Mouse (Mus musculus): Measurements from ENCODE around the gene Atxn10. TPM values are rescaled to one million over a fixed set of nuclear protein-coding genes. Genes with fewer than 3 reads are reported as not detected.

Atxn10 gene
- total RNA-seq, 2 experiments from 2014 or later = 290 to 297 TPM

- DNase-seq (ENCODE audit: low spot score in 2 of 2) = no peak
- no peak overlapping the region for H3K27ac ChIP-seq
Measured at GRCm38 (mm10) chr15:85424197-85424596, 88.2 kb downstream of the Atxn10 start.

GRCm38 (mm10) chr15:85428140-85428539 is 92.1 kb downstream of the Atxn10 start:
- DNase-seq (ENCODE audit: low spot score in 2 of 2) = peak in 1 of 2 experiments; percentile 21
- H3K27ac ChIP-seq = no peak overlapping the region
- no peak for TF ChIP-seq CTCF (conservative IDR thresholded peaks at IDR 0.05)
- no peak overlapping the region for H3K4me3 ChIP-seq

More at GRCm38 (mm10) chr15:85424197-85424596, 88.2 kb downstream of the Atxn10 start:
- TF ChIP-seq CTCF (conservative IDR thresholded peaks at IDR 0.05) = no peak
- H3K4me3 ChIP-seq = no peak overlapping the region

DNA sequence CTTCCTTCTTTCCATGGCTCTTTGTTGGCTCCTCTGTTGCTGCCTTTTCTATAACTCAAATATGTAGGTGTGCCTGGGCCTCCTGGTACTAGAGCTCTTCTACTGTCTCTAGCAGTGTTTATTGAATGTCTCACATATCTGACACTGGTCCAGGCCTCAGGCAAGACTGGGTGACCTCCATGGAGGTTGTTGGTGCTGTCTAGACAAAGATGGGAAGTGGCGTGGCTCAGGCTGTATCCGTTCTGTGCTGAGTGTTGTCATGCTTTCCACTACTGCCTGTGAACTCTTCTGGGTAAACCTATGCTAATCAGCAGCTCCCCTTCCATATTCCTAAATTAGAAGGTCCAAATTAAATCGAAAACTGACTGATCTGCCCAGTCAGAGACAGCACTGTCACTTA is 106.5 kb downstream of the Atxn10 start:
- Histone ChIP-seq H3K4me3 (no peak overlapping the region), H3K27ac (no peak overlapping the region)
- no peak for DNase-seq (ENCODE audit: low spot score in 2 of 2)
- no peak for TF ChIP-seq CTCF (conservative IDR thresholded peaks at IDR 0.05)

GRCm38 (mm10) chr15:85446652-85447051 is 110.6 kb downstream of the Atxn10 start:
- DNase-seq (ENCODE audit: low spot score in 2 of 2) = no peak
- Histone ChIP-seq H3K4me3 (no peak overlapping the region), H3K27ac (no peak overlapping the region)
- no peak for TF ChIP-seq CTCF (conservative IDR thresholded peaks at IDR 0.05)

GRCm38 (mm10) chr15:85456891-85457290 is 120.8 kb downstream of the Atxn10 start:
- Histone ChIP-seq H3K27ac (peak overlapping the region; percentile 36), H3K4me3 (no peak overlapping the region)
- DNase-seq (ENCODE audit: low spot score in 2 of 2) = no peak
- no peak for TF ChIP-seq CTCF (conservative IDR thresholded peaks at IDR 0.05)

DNA sequence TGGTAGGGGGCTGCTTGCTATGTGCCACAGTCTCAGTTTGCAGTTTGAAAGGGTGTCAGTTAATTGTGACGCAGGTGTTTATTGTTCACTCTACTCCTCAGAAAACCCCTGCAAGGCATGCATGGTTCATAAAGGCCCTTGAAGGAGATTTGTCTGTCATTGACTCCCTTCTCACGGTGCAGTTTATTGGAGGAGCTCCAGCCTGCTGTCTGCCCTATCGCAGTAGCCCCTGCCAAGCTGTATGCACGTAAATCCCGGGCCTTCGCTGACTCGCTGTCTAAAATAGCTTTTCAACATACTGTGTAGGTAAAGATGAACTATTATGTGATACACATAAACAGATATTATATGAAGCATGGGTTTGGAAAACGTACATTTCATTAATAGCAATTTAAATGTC is 121.8 kb downstream of the Atxn10 start:
- H3K4me3 ChIP-seq = no peak overlapping the region
- no peak for TF ChIP-seq CTCF (conservative IDR thresholded peaks at IDR 0.05)
- no peak for DNase-seq (ENCODE audit: low spot score in 2 of 2)
- H3K27ac ChIP-seq = peak overlapping the region; percentile 63

DNA sequence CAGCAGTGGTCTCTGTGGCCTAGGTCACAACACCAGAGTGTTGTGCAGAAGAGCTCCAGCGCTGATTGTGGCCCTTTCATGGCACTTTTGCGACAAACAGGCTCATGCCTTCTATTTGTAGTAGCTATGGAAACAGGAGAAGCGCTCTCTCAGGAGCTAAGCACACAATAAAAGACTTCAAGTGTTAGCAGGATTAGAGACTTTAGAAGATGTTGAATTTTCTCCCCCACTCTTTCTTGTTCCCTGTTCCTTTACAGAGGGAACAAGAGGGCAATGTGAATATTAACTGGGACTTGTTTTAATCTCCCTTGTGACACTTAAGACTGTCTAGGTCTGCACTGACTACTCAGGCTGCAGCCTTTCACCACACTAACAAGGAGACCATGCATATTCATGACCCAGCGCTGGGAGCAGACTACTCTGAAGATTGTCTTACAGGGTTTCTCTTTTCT is 122.6 kb downstream of the Atxn10 start:
- no peak for TF ChIP-seq CTCF (conservative IDR thresholded peaks at IDR 0.05)
- no peak for DNase-seq (ENCODE audit: low spot score in 2 of 2)
- H3K4me3 ChIP-seq = no peak overlapping the region
- peak overlapping the region; percentile 63 for H3K27ac ChIP-seq

DNA sequence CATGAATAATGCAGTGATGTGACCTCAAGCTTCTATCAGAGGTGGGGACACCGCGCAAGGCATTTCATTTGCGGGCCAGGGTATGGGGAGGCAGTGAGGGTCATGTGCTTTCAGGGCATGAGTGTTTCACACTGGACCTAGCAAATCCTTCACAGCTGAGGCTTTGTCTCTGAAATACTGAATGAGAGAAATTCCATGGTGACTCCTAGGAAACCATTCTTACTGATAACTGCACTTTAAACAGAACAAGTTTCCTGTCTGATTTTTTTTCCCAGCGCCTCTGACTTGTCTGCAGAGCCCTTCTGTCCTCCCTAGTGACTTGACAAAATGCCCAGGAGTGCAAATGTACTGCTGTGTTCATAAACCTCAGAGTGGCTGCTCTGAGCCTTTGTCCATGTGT is 125.5 kb downstream of the Atxn10 start:
- DNase-seq (ENCODE audit: low spot score in 2 of 2) = peak in 1 of 2 experiments; percentile 44
- Histone ChIP-seq H3K27ac (peak overlapping the region; percentile 61), H3K4me3 (no peak overlapping the region)
- TF ChIP-seq CTCF (conservative IDR thresholded peaks at IDR 0.05) = no peak

DNA sequence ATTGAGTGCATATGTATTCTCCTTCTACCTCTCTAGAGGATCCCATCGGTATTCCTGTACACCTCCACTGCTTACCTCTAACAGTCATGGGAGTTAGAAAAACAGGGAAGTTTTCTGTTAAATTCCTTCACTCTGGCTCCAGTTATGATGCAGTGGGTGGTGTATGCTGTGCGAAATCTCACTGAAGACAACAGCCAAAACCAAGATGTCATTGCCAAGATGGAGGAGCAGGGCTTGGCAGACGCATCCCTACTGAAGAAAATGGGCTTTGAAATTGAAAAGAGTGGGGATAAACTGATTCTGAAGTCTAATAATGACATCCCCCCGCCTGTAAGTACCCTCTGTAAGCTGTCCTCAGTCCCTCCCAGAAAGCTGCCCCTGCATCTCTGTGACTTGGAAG is 126.1 kb downstream of the Atxn10 start:
- no peak overlapping the region for H3K4me3 ChIP-seq
- TF ChIP-seq CTCF (conservative IDR thresholded peaks at IDR 0.05) = no peak
- H3K27ac ChIP-seq = peak overlapping the region; percentile 72
- no peak for DNase-seq (ENCODE audit: low spot score in 2 of 2)

GRCm38 (mm10) chr15:85463027-85463790 is 127.2 kb downstream of the Atxn10 start:
- no peak for DNase-seq (ENCODE audit: low spot score in 2 of 2)
- TF ChIP-seq CTCF (conservative IDR thresholded peaks at IDR 0.05) = no peak
- no peak overlapping the region for H3K4me3 ChIP-seq
- H3K27ac ChIP-seq = peak overlapping the region; percentile 72

DNA sequence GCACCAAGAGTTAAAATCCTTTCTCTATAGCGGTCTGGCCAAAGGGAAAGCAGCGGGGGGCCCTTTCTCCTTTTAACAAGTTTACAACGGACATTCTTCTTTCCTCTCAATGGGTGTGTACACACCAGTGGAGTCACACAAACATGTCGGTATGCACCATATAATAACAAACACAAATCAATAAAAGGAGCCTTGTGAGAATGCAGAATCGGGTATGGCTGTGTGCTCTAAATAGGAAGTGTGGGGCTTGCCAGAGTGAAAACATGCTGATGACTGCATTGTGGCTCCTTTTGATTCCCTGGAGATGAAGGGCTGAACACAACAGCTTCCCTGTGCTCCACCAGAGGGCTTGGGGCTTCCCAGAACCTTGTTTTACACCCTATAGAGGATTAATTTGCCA is 128.1 kb downstream of the Atxn10 start:
- Histone ChIP-seq H3K4me3 (no peak overlapping the region), H3K27ac (peak overlapping the region; percentile 72)
- peak; percentile 46 for TF ChIP-seq CTCF (conservative IDR thresholded peaks at IDR 0.05)

GRCm38 (mm10) chr15:85464823-85465565 is 128.9 kb downstream of the Atxn10 start:
- no peak for TF ChIP-seq CTCF (conservative IDR thresholded peaks at IDR 0.05)
- Histone ChIP-seq H3K27ac (peak overlapping the region; percentile 72), H3K4me3 (no peak overlapping the region)
- DNase-seq (ENCODE audit: low spot score in 2 of 2) = no peak

More for the DNA sequence above, 128.1 kb downstream of the Atxn10 start:
- no peak for DNase-seq (ENCODE audit: low spot score in 2 of 2)

DNA sequence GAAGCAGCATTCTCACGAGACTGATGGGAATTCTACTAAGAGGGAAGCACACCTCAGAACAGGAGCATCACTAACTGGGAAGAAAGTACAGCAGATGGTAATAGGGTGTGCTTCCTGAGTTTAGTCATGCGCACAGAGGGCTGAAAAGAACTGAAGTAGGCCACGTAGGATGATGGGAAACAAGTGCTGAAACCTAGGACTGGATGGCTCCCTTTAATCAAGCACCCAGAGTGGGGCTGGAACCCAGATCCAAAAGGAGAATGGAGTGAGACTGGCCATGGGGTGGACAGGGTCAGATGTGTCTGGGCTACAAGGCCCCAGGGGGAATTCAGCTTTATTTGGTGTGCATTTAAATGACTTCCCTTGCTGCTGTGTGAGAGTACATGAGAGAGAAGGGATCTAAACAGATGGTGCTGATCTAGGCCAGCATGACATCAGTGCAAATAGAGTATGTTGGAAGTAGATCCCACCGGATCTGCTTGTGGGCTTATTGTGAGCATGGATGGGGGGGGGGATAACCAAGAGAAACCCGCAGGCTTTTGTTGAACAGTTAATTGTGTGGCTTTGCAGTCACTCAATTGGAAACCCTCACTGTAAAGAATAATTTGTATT is 130.5 kb downstream of the Atxn10 start:
- no peak for DNase-seq (ENCODE audit: low spot score in 2 of 2)
- no peak for TF ChIP-seq CTCF (conservative IDR thresholded peaks at IDR 0.05)
- peak overlapping the region; percentile 72 for H3K27ac ChIP-seq
- H3K4me3 ChIP-seq = no peak overlapping the region
